Mouse (Mus musculus): Measurements from ENCODE around the gene L3mbtl3. TPM values are rescaled to one million over a fixed set of nuclear protein-coding genes. Genes with fewer than 3 reads are reported as not detected.
A peak's percentile ranks its signal among the peaks of the same experiment; 100 is the strongest.

L3mbtl3 gene
- total and polyA plus RNA-seq, 3 experiments, result 11.8 to 19.5 (median 18.0) TPM

GRCm38 (mm10) chr10:26363605-26364004 lies 12.2 kb downstream of the L3mbtl3 start:
- peak overlapping the region; percentile 63; the same call in 1 of the 2 replicates for H3K9ac ChIP-seq (ENCODE audit: insufficient read depth, low read depth)
- H3K79me2 ChIP-seq (replicated peaks; ENCODE audit: control insufficient read depth, extremely low read depth, insufficient read depth, poor library complexity, severe bottlenecking), result peaks cover 12% of the 10 kb centered on the region
- no peaks in the 10 kb centered on the region for H3K9me3 ChIP-seq (replicated peaks; ENCODE audit: low read length)
- no peaks in the 10 kb centered on the region for H3K27me3 ChIP-seq (replicated peaks)
- TF ChIP-seq MEF2A (IDR thresholded peaks at IDR 0.05; ENCODE audit: borderline replicate concordance, low read depth, low read length), result no peak
- no peak for TF ChIP-seq MAZ (IDR thresholded peaks at IDR 0.05; ENCODE audit: low read depth, low read length)
- no peak for TF ChIP-seq ZNF384 (IDR thresholded peaks at IDR 0.05; ENCODE audit: low read depth, low read length)
- no peak for TF ChIP-seq CHD1 (IDR thresholded peaks at IDR 0.05; ENCODE audit: low read depth, low read length)
- no peak for TF ChIP-seq USF1 (IDR thresholded peaks at IDR 0.05; ENCODE audit: low read depth, low read length)
- TF ChIP-seq PAX5 (IDR thresholded peaks at IDR 0.05; ENCODE audit: low read length), result no peak
- no peak for TF ChIP-seq NRF1 (IDR thresholded peaks at IDR 0.05; ENCODE audit: low read depth, low read length)
- TF ChIP-seq ZC3H11A (IDR thresholded peaks at IDR 0.05; ENCODE audit: low read depth, low read length), result no peak
- no peak for TF ChIP-seq KAT2A (IDR thresholded peaks at IDR 0.05; ENCODE audit: insufficient replicate concordance, low read length)
- no peak for TF ChIP-seq E2F4 (IDR thresholded peaks at IDR 0.05; ENCODE audit: insufficient replicate concordance, low read depth, low read length)
- no peak for TF ChIP-seq SIN3A (IDR thresholded peaks at IDR 0.05; ENCODE audit: low read length)
- no peak for TF ChIP-seq MXI1 (IDR thresholded peaks at IDR 0.05; ENCODE audit: low read depth, low read length)
- TF ChIP-seq SMC3 (IDR thresholded peaks at IDR 0.05; ENCODE audit: low read depth, low read length), result no peak
- in situ Hi-C loops (cut with MboI; ENCODE audit: low pct_ligation_motif_present, low pct_unique_long_range_greater_than_20kb, low sequenced_read_pairs) (loop anchor here (25.0 kb wide), 1 partner anchor 524 kb away; no protein-coding TSS in a partner anchor), dilution Hi-C loops (cut with MboI; ENCODE audit: extremely low pct_ligation_motif_present, extremely low pct_unique_long_range_greater_than_20kb, low sequenced_read_pairs) (no loop called here)
- H3K27ac ChIP-seq (ENCODE audit: insufficient read depth, low read depth), result no peak overlapping the region
- peaks cover 10 to 39% of the 10 kb centered on the region in 2 experiments for H3K4me1 ChIP-seq (ENCODE audit: control insufficient read depth in 1 of 2, insufficient read depth in 2 of 2)
- H3K4me3 ChIP-seq (replicated peaks in 1 of 3; ENCODE audit: low read depth in 2 of 3, low read length in 2 of 3, poor library complexity in 1 of 3), result no peak overlapping the region
- H3K4me2 ChIP-seq (ENCODE audit: insufficient read depth, low read depth, poor library complexity, severe bottlenecking), result no peak overlapping the region
- no peak for DNase-seq (ENCODE audit: extremely low read depth)
- H3K36me3 ChIP-seq (replicated peaks in 1 of 2; ENCODE audit: control insufficient read depth in 1 of 2, insufficient read depth in 1 of 2, low read length in 1 of 2), result peaks cover 6 to 41% of the 10 kb centered on the region in 2 experiments

GRCm38 (mm10) chr10:26358798-26359197 lies 17.0 kb downstream of the L3mbtl3 start:
- Histone ChIP-seq H3K4me2 (ENCODE audit: insufficient read depth, low read depth, poor library complexity, severe bottlenecking) (no peak overlapping the region), H3K79me2 (replicated peaks; ENCODE audit: control insufficient read depth, extremely low read depth, insufficient read depth, poor library complexity, severe bottlenecking) (peaks cover 9% of the 10 kb centered on the region), H3K36me3 (replicated peaks in 1 of 2; ENCODE audit: control insufficient read depth in 1 of 2, insufficient read depth in 1 of 2, low read length in 1 of 2) (peaks cover 2 to 53% of the 10 kb centered on the region in 2 experiments), H3K27me3 (replicated peaks) (no peaks in the 10 kb centered on the region), H3K9ac (ENCODE audit: insufficient read depth, low read depth) (no peak overlapping the region), H3K4me1 (ENCODE audit: control insufficient read depth in 1 of 2, insufficient read depth in 2 of 2) (peaks cover 8 to 21% of the 10 kb centered on the region in 2 experiments), H3K27ac (ENCODE audit: insufficient read depth, low read depth) (no peak overlapping the region), H3K4me3 (replicated peaks in 1 of 3; ENCODE audit: low read depth in 2 of 3, low read length in 2 of 3, poor library complexity in 1 of 3) (no peak overlapping the region), H3K9me3 (replicated peaks; ENCODE audit: low read length) (no peaks in the 10 kb centered on the region)
- in situ Hi-C loops (cut with MboI; ENCODE audit: low pct_ligation_motif_present, low pct_unique_long_range_greater_than_20kb, low sequenced_read_pairs), result loop anchor here (25.0 kb wide), 1 partner anchor 529 kb away; no protein-coding TSS in a partner anchor
- no peak for DNase-seq (ENCODE audit: extremely low read depth)
- dilution Hi-C loops (cut with MboI; ENCODE audit: extremely low pct_ligation_motif_present, extremely low pct_unique_long_range_greater_than_20kb, low sequenced_read_pairs), result no loop called here
- no peak for TF ChIP-seq JUN (IDR thresholded peaks at IDR 0.05; ENCODE audit: insufficient read depth, low read depth, low read length)
- TF ChIP-seq MEF2A (IDR thresholded peaks at IDR 0.05; ENCODE audit: borderline replicate concordance, low read depth, low read length), result no peak
- no peak for TF ChIP-seq MAX (IDR thresholded peaks at IDR 0.05; ENCODE audit: low read length)
- TF ChIP-seq GABPA (IDR thresholded peaks at IDR 0.05; ENCODE audit: insufficient replicate concordance, low read depth, low read length), result no peak
- no peak for TF ChIP-seq JUND (conservative IDR thresholded peaks at IDR 0.05; ENCODE audit: low read depth, low read length)
- TF ChIP-seq KAT2A (IDR thresholded peaks at IDR 0.05; ENCODE audit: insufficient replicate concordance, low read length), result no peak
- TF ChIP-seq NRF1 (IDR thresholded peaks at IDR 0.05; ENCODE audit: low read depth, low read length), result no peak
- no peak for TF ChIP-seq BHLHE40 (IDR thresholded peaks at IDR 0.05; ENCODE audit: low read depth, low read length)
